Mouse (Mus musculus) T-helper 2 cell (primary cell): ENCODE results near the gene AC134908.4.

Source experiments
- in situ Hi-C: fragments of 300-600 bp; cut with MboI, MseI; formaldehyde crosslinking; loops from one replicate; pipeline ENCODE4 v1.15.1; 2025; ENCODE audit warnings: high pct_unique_total_duplicates

Gene AC134908.4

GRCm38 (mm10) chr17:25795609-25796092 is at the start of gene AC134908.4:
Gene AC134908.4 (minus strand): TSS chr17:25795659.
- in situ Hi-C loops = no loop called here

GRCm38 (mm10) chr17:25844396-25844901 is 49.0 kb upstream of the AC134908.4 start, which contains the start of gene Rhot2:
Gene Rhot2 (minus strand): TSS chr17:25844851.
- in situ Hi-C loops = loop anchor here (25.0 kb wide), 1 partner anchor 1993 kb away; the partner anchor contains the start of gene Snrpc

GRCm38 (mm10) chr17:25843636-25844395 is 48.4 kb upstream of the AC134908.4 start:
- in situ Hi-C loops = loop anchor here (25.0 kb wide), 1 partner anchor 1993 kb away; the partner anchor contains the start of gene Snrpc

DNA sequence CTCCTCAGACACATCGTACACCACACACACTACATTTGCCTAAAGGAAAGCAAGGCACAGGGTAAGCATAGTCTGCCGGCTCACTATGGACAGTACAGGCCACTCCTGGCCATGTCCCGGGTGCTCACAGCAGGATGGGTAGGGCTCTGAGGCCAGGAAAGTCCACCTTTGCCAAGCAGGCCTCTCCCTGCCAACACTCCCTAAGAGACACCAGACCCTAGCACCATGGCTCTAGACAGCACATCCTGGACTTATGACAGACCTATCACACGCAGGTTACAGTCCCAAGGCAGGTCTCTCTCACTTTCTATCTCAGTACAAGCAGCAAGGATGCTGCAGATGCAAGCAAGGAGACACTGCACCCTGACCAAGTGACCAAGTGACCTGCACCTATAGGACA is 47.7 kb upstream of the AC134908.4 start:
- in situ Hi-C loops = loop anchor here (25.0 kb wide), 1 partner anchor 1994 kb away; the partner anchor contains the start of gene Snrpc

DNA sequence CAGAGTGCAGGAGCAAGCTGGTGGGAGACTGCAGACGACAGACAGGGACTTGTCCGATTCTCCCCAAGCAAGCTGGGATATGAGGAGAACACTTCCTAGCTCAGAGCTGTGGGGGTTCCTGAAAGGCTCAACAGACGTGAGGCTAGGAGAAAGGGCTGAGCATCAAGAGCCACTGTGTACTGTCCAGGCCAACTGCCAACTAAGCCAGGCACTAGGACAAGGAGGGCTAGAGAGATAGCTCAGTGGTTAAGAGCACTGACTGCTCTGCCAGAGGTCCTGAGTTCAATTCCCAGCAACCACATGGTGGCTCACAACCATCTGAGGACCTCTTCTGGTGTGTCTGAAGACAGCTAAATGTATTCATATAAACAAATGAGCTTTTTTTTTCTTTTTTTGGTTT is 47.0 kb upstream of the AC134908.4 start:
- in situ Hi-C loops = loop anchor here (25.0 kb wide), 1 partner anchor 1995 kb away; the partner anchor contains the start of gene Snrpc

- in situ Hi-C loops = loop anchor here (25.0 kb wide), 1 partner anchor 1996 kb away; the partner anchor contains the start of gene Snrpc
Measured at GRCm38 (mm10) chr17:25841117-25841880, 45.8 kb upstream of the AC134908.4 start, which contains the start of gene Gm20683. Gene Gm20683 (minus strand): TSS chr17:25841763.

- in situ Hi-C loops = loop anchor here (25.0 kb wide), 1 partner anchor 1997 kb away; the partner anchor contains the start of gene Snrpc
Measured at GRCm38 (mm10) chr17:25840519-25840918, 45.1 kb upstream of the AC134908.4 start.

GRCm38 (mm10) chr17:25839455-25840235 is 44.2 kb upstream of the AC134908.4 start:
- in situ Hi-C loops = loop anchor here (10.0 to 25.0 kb wide), 2 partner anchors 1835 to 1998 kb away; partner anchors contain the start of gene Snrpc

DNA sequence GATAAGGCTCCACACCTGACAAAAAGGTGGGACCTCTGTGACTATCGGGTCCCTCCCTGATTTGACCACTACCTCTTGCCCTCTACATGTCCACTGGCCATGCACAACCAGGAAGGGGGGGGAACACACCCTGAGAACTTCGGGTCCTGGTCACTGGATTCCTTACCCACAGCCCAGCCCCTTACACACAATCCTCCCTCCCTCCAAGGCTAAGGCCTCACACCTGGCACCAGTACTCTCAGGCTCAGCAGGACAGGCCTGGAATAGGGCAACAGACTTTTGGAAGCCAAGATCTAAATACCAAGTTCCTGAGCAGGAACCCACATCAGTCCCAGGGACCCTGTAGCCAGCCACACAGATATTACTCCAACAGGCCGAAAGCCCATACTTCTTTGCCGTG is 43.4 kb upstream of the AC134908.4 start:
- in situ Hi-C loops = loop anchor here (10.0 to 25.0 kb wide), 2 partner anchors 1834 to 1998 kb away; partner anchors contain the start of gene Snrpc

- in situ Hi-C loops = loop anchor here (10.0 to 25.0 kb wide), 2 partner anchors 1833 to 2000 kb away; partner anchors contain the start of gene Snrpc
Measured at GRCm38 (mm10) chr17:25837533-25837932, 42.1 kb upstream of the AC134908.4 start.

GRCm38 (mm10) chr17:25837076-25837410 is 41.6 kb upstream of the AC134908.4 start, which contains the start of gene Rhbdl1:
Gene Rhbdl1 (minus strand): TSS chr17:25837295.
- in situ Hi-C loops = loop anchor here (10.0 to 25.0 kb wide), 2 partner anchors 1832 to 2000 kb away; partner anchors contain the start of gene Snrpc

- in situ Hi-C loops = loop anchor here (10.0 to 25.0 kb wide), 2 partner anchors 1832 to 2001 kb away; partner anchors contain the start of gene Snrpc
Measured at GRCm38 (mm10) chr17:25836397-25837075, 41.1 kb upstream of the AC134908.4 start.

DNA sequence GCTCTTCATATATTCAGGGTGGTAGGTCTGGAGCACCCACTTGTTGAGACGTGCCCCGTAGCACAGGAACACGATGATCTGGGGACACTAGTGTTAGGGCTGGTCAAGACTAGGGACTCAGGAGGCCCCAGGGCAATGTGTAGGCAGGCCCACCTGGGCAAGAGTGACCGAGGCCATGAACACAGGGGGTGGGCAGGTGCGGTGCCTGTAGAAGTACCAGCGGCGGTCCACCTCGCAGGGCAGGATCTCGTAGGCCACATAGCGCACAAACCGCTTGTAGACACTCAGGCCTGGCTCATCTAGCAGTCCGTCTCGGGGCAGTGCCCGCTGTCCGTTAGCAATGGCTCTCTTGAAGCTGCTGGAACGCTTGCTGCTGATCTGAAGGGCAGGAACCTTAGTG is 40.4 kb upstream of the AC134908.4 start:
- in situ Hi-C loops = loop anchor here (10.0 to 25.0 kb wide), 2 partner anchors 1831 to 2001 kb away; partner anchors contain the start of gene Snrpc

GRCm38 (mm10) chr17:25835301-25835700 is 39.8 kb upstream of the AC134908.4 start:
- in situ Hi-C loops = loop anchor here (10.0 to 25.0 kb wide), 2 partner anchors 1830 to 2002 kb away; partner anchors contain the start of gene Snrpc

DNA sequence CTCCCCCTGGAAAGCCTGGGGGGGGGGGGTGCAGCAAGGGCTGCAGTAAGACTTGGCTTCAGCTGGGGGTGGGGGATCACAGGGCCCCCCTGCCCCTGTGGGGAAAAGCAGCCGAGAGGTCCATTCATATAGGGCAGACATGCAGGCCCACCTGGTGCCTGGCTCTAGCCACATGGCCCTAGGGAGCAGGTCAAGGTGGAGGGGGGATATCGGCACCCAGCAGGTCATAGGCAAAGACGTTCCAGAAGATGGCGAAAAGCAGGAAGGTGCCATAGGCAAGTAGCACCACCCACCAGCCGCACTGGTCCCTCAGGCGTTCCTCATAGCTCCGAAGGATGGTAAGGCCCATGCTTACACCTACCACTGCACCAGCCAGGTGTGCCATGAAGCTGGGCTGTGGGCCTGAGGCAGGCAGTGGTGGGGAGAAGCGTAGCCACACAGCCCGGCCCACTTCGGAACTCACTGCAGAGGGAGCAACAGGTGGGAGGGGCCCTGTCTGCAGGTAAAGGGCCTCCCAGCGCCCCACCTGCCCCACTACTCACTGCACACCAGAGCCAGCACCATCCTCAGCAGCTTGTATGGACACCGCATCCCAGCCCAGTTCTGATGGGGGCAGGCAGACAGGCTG is 39.2 kb upstream of the AC134908.4 start:
- in situ Hi-C loops = loop anchor here (5.0 to 25.0 kb wide), 3 partner anchors 38 to 2003 kb away; partner anchors contain the start of gene Snrpc

GRCm38 (mm10) chr17:25833961-25834594 is 38.6 kb upstream of the AC134908.4 start:
- in situ Hi-C loops = loop anchor here (5.0 to 25.0 kb wide), 3 partner anchors 38 to 2003 kb away; partner anchors contain the start of gene Snrpc

- in situ Hi-C loops = loop anchor here (5.0 to 25.0 kb wide), 3 partner anchors 39 to 2004 kb away; partner anchors contain the start of gene Snrpc
Measured at GRCm38 (mm10) chr17:25833291-25833663, 37.8 kb upstream of the AC134908.4 start, which contains the start of gene Stub1. Gene Stub1 (minus strand): TSS chr17:25833404.
